Mouse (Mus musculus): Measurements from ENCODE around the gene Nlgn2. TPM values are rescaled to one million over a fixed set of nuclear protein-coding genes. Genes with fewer than 3 reads are reported as not detected.
A peak's percentile ranks its signal among the peaks of the same experiment; 100 is the strongest.

Nlgn2 gene
- polyA plus RNA-seq, 1 experiment from 2014 or later, result 31.3 TPM

GRCm38 (mm10) chr11:69804652-69804940, 33.0 kb downstream of the Nlgn2 start:
- no peak for ATAC-seq (ENCODE audit: low read depth)
- peak overlapping the region; percentile 96; the same call in 1 of the 2 replicates for H3K4me2 ChIP-seq (ENCODE audit: low read depth, low read length)
- WGBS, result 4% methylated on average over 12 of the region's 12 CpGs
- no peak overlapping the region for H3K4me3 ChIP-seq (ENCODE audit: low read depth, low read length)
- H3K9me3 ChIP-seq (ENCODE audit: control insufficient read depth, low read length), result no peaks in the 10 kb centered on the region
- H3K36me3 ChIP-seq (ENCODE audit: control insufficient read depth, insufficient read depth, low read length), result no peaks in the 10 kb centered on the region
- peaks cover 11% of the 10 kb centered on the region for H3K27me3 ChIP-seq (ENCODE audit: control insufficient read depth, insufficient read depth, low read length)
- H3K4me1 ChIP-seq (ENCODE audit: control insufficient read depth, insufficient read depth, low read length), result peaks cover 31% of the 10 kb centered on the region
- 0 out of 2 replicates have a peak overlapping the region, but pooled peaks have one; percentile 34 for H3K9ac ChIP-seq (replicated peaks; ENCODE audit: low read depth, low read length)
- H3K27ac ChIP-seq (ENCODE audit: low read depth, low read length), result no peak overlapping the region

GRCm38 (mm10) chr11:69803786-69804651, 33.6 kb downstream of the Nlgn2 start:
- H3K27ac ChIP-seq (ENCODE audit: low read depth, low read length), result no peak overlapping the region
- peak overlapping the region; percentile 55 for H3K4me3 ChIP-seq (ENCODE audit: low read depth, low read length)
- H3K36me3 ChIP-seq (ENCODE audit: control insufficient read depth, insufficient read depth, low read length), result no peaks in the 10 kb centered on the region
- peak; percentile 36; the same call in 1 of the 2 replicates for ATAC-seq (ENCODE audit: low read depth)
- H3K4me2 ChIP-seq (ENCODE audit: low read depth, low read length), result peak overlapping the region; percentile 96
- peak overlapping the region; percentile 50 for H3K9ac ChIP-seq (replicated peaks; ENCODE audit: low read depth, low read length)
- WGBS, result 1% methylated on average over 60 of the region's 60 CpGs
- peaks cover 11% of the 10 kb centered on the region for H3K27me3 ChIP-seq (ENCODE audit: control insufficient read depth, insufficient read depth, low read length)
- H3K4me1 ChIP-seq (ENCODE audit: control insufficient read depth, insufficient read depth, low read length), result peaks cover 37% of the 10 kb centered on the region
- no peaks in the 10 kb centered on the region for H3K9me3 ChIP-seq (ENCODE audit: control insufficient read depth, low read length)

DNA sequence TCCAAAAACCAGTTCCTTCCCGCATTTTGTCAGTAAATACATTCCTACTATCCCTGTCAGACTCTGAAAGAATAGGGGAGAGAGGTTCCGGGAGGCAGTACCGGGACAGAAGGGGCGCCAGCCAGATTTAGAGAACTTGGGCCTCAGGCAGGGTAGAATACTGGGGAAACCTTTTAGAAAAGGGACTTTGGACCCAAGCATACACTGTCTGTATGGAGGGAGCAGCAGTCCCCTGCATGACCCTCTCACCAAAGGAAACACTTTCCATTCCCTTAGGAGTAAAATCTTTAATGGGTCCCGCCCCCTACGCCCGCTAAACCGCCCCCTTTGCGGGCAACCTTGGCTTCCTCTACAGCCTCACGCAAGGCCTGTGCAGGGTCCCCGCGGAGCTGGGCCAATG, 34.3 kb downstream of the Nlgn2 start:
- Histone ChIP-seq H3K4me1 (ENCODE audit: control insufficient read depth, insufficient read depth, low read length) (peaks cover 40% of the 10 kb centered on the region), H3K4me3 (ENCODE audit: low read depth, low read length) (peak overlapping the region; percentile 55), H3K36me3 (ENCODE audit: control insufficient read depth, insufficient read depth, low read length) (no peaks in the 10 kb centered on the region), H3K4me2 (ENCODE audit: low read depth, low read length) (peak overlapping the region; percentile 96), H3K9me3 (ENCODE audit: control insufficient read depth, low read length) (no peaks in the 10 kb centered on the region), H3K27me3 (ENCODE audit: control insufficient read depth, insufficient read depth, low read length) (peaks cover 11% of the 10 kb centered on the region), H3K27ac (ENCODE audit: low read depth, low read length) (no peak overlapping the region; the same call in 1 of the 2 replicates), H3K9ac (replicated peaks; ENCODE audit: low read depth, low read length) (peak overlapping the region; percentile 50)
- WGBS, result 1% methylated on average over 12 of the region's 12 CpGs
- ATAC-seq (ENCODE audit: low read depth), result no peak

DNA sequence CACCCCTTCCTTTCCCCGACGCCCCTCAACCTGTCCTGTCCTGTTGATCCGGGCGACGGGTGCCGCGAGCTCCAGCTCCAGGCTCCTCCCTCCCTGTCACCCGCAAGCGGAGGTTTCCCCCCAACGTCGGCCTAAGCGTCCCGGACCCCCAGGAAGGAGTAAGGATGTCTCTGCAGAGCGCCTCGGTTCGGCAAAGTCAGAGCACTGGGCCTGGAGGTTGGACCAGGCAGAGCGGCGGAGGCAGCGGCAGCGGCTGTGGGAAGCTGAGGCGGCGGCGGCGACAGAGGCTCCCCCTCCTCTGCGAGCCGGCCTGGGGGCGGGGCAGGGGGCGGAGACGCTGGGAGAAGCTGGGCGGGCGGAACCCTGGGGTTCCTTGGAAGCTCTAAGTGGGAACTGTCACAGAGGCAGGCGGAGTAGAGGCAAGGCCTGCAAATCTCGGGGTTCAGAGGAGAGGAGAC, 34.9 kb downstream of the Nlgn2 start:
- Histone ChIP-seq H3K4me3 (ENCODE audit: low read depth, low read length) (peak overlapping the region; percentile 55), H3K27ac (ENCODE audit: low read depth, low read length) (peak overlapping the region; percentile 66), H3K9me3 (ENCODE audit: control insufficient read depth, low read length) (no peaks in the 10 kb centered on the region), H3K36me3 (ENCODE audit: control insufficient read depth, insufficient read depth, low read length) (0 out of 2 replicates have a peak, but pooled peaks cover under 1% of the 10 kb centered on the region), H3K9ac (replicated peaks; ENCODE audit: low read depth, low read length) (peak overlapping the region; percentile 71), H3K4me1 (ENCODE audit: control insufficient read depth, insufficient read depth, low read length) (peaks cover 40% of the 10 kb centered on the region), H3K27me3 (ENCODE audit: control insufficient read depth, insufficient read depth, low read length) (peaks cover 11% of the 10 kb centered on the region), H3K4me2 (ENCODE audit: low read depth, low read length) (peak overlapping the region; percentile 96)
- WGBS, result under 1% methylated on average over 33 of the region's 33 CpGs
- no peak for ATAC-seq (ENCODE audit: low read depth)

GRCm38 (mm10) chr11:69801379-69801977, 36.1 kb downstream of the Nlgn2 start, which contains the start of gene Fgf11:
Gene Fgf11 (minus strand): TSS chr11:69801857.
- Histone ChIP-seq H3K36me3 (ENCODE audit: control insufficient read depth, insufficient read depth, low read length) (0 out of 2 replicates have a peak, but pooled peaks cover 4% of the 10 kb centered on the region), H3K27me3 (ENCODE audit: control insufficient read depth, insufficient read depth, low read length) (peaks cover 11% of the 10 kb centered on the region), H3K4me3 (ENCODE audit: low read depth, low read length) (peak within 1 kb of the TSS; percentile 55), H3K27ac (ENCODE audit: low read depth, low read length) (peak within 1 kb of the TSS; percentile 95), H3K4me2 (ENCODE audit: low read depth, low read length) (peak within 1 kb of the TSS; percentile 96), H3K4me1 (ENCODE audit: control insufficient read depth, insufficient read depth, low read length) (peaks cover 40% of the 10 kb centered on the region), H3K9ac (replicated peaks; ENCODE audit: low read depth, low read length) (peak within 1 kb of the TSS; percentile 71), H3K9me3 (ENCODE audit: control insufficient read depth, low read length) (no peaks in the 10 kb centered on the region)
- WGBS, result under 1% methylated on average over 33 of the region's 33 CpGs
- ATAC-seq (ENCODE audit: low read depth), result no peak

- 0 out of 2 replicates have a peak, but pooled peaks cover 4% of the 10 kb centered on the region for H3K36me3 ChIP-seq (ENCODE audit: control insufficient read depth, insufficient read depth, low read length)
- H3K9ac ChIP-seq (replicated peaks; ENCODE audit: low read depth, low read length), result peak overlapping the region; percentile 71
- no peaks in the 10 kb centered on the region for H3K9me3 ChIP-seq (ENCODE audit: control insufficient read depth, low read length)
- H3K27ac ChIP-seq (ENCODE audit: low read depth, low read length), result peak overlapping the region; percentile 95
- peak; percentile 69 for ATAC-seq (ENCODE audit: low read depth)
- H3K27me3 ChIP-seq (ENCODE audit: control insufficient read depth, insufficient read depth, low read length), result peaks cover 11% of the 10 kb centered on the region
- H3K4me3 ChIP-seq (ENCODE audit: low read depth, low read length), result peak overlapping the region; percentile 55
- peak overlapping the region; percentile 96 for H3K4me2 ChIP-seq (ENCODE audit: low read depth, low read length)
- H3K4me1 ChIP-seq (ENCODE audit: control insufficient read depth, insufficient read depth, low read length), result peaks cover 40% of the 10 kb centered on the region
- WGBS, result 0% methylated on average over 36 of the region's 36 CpGs
Measured at GRCm38 (mm10) chr11:69800392-69801197, 37.0 kb downstream of the Nlgn2 start.

- Histone ChIP-seq H3K9me3 (ENCODE audit: control insufficient read depth, low read length) (no peaks in the 10 kb centered on the region), H3K27me3 (ENCODE audit: control insufficient read depth, insufficient read depth, low read length) (peaks cover 8% of the 10 kb centered on the region), H3K4me2 (ENCODE audit: low read depth, low read length) (peak overlapping the region; percentile 96), H3K4me3 (ENCODE audit: low read depth, low read length) (peak overlapping the region; percentile 55), H3K4me1 (ENCODE audit: control insufficient read depth, insufficient read depth, low read length) (peaks cover 40% of the 10 kb centered on the region), H3K9ac (replicated peaks; ENCODE audit: low read depth, low read length) (peak overlapping the region; percentile 71), H3K27ac (ENCODE audit: low read depth, low read length) (peak overlapping the region; percentile 95), H3K36me3 (ENCODE audit: control insufficient read depth, insufficient read depth, low read length) (0 out of 2 replicates have a peak, but pooled peaks cover 4% of the 10 kb centered on the region)
- peak; percentile 10 for ATAC-seq (ENCODE audit: low read depth)
- 2% methylated on average over 11 of the region's 11 CpGs for WGBS
Measured at GRCm38 (mm10) chr11:69800138-69800391, 37.5 kb downstream of the Nlgn2 start.

GRCm38 (mm10) chr11:69799394-69800137, 38.0 kb downstream of the Nlgn2 start:
- Histone ChIP-seq H3K27me3 (ENCODE audit: control insufficient read depth, insufficient read depth, low read length) (peaks cover 3% of the 10 kb centered on the region; the same call in 1 of the 2 replicates), H3K36me3 (ENCODE audit: control insufficient read depth, insufficient read depth, low read length) (0 out of 2 replicates have a peak, but pooled peaks cover 4% of the 10 kb centered on the region), H3K27ac (ENCODE audit: low read depth, low read length) (peak overlapping the region; percentile 95), H3K9me3 (ENCODE audit: control insufficient read depth, low read length) (no peaks in the 10 kb centered on the region), H3K4me3 (ENCODE audit: low read depth, low read length) (peak overlapping the region; percentile 55), H3K9ac (replicated peaks; ENCODE audit: low read depth, low read length) (peak overlapping the region; percentile 71; the same call in 1 of the 2 replicates), H3K4me2 (ENCODE audit: low read depth, low read length) (peak overlapping the region; percentile 96), H3K4me1 (ENCODE audit: control insufficient read depth, insufficient read depth, low read length) (peaks cover 38% of the 10 kb centered on the region)
- ATAC-seq (ENCODE audit: low read depth), result no peak
- 7% methylated on average over 12 of the region's 12 CpGs for WGBS
